Mouse (Mus musculus): ENCODE measurements around the gene Nenf.

The Nenf gene

GRCm38 (mm10) chr1:191317591-191318196, at the start of gene Nenf:
TSS of gene Nenf (minus strand) at chr1:191318194.
- DNase-seq (ENCODE audit: low spot score): peak; percentile 27

- no peak for DNase-seq (ENCODE audit: low spot score)
Measured at GRCm38 (mm10) chr1:191364477-191364876, 46.5 kb upstream of the Nenf start.

- DNase-seq (ENCODE audit: low spot score): no peak
Measured at GRCm38 (mm10) chr1:191362412-191362811, 44.4 kb upstream of the Nenf start.

GRCm38 (mm10) chr1:191359478-191359877, 41.5 kb upstream of the Nenf start:
- no peak for DNase-seq (ENCODE audit: low spot score)

- DNase-seq (ENCODE audit: low spot score): no peak
Measured at GRCm38 (mm10) chr1:191356936-191357335, 38.9 kb upstream of the Nenf start.

- no peak for DNase-seq (ENCODE audit: low spot score)
Measured at GRCm38 (mm10) chr1:191353836-191354235, 35.8 kb upstream of the Nenf start.

GRCm38 (mm10) chr1:191352786-191353488, 34.9 kb upstream of the Nenf start:
- DNase-seq (ENCODE audit: low spot score): no peak

GRCm38 (mm10) chr1:191350355-191350754, 32.4 kb upstream of the Nenf start:
- no peak for DNase-seq (ENCODE audit: low spot score)

- no peak for DNase-seq (ENCODE audit: low spot score)
Measured at GRCm38 (mm10) chr1:191349486-191350037, 31.6 kb upstream of the Nenf start.

GRCm38 (mm10) chr1:191348996-191349395, 31.0 kb upstream of the Nenf start:
- DNase-seq (ENCODE audit: low spot score): no peak

GRCm38 (mm10) chr1:191348592-191348991, 30.6 kb upstream of the Nenf start:
- DNase-seq (ENCODE audit: low spot score): no peak

GRCm38 (mm10) chr1:191347602-191348001, 29.6 kb upstream of the Nenf start:
- no peak for DNase-seq (ENCODE audit: low spot score)

GRCm38 (mm10) chr1:191340530-191340929, 22.5 kb upstream of the Nenf start:
- DNase-seq (ENCODE audit: low spot score): no peak

- DNase-seq (ENCODE audit: low spot score): no peak
Measured at GRCm38 (mm10) chr1:191339876-191340275, 21.9 kb upstream of the Nenf start.

GRCm38 (mm10) chr1:191334500-191334899, 16.5 kb upstream of the Nenf start:
- DNase-seq (ENCODE audit: low spot score): no peak

- DNase-seq (ENCODE audit: low spot score): no peak
Measured at GRCm38 (mm10) chr1:191330356-191330755, 12.4 kb upstream of the Nenf start.

- DNase-seq (ENCODE audit: low spot score): no peak
Measured at GRCm38 (mm10) chr1:191328019-191328441, 10.0 kb upstream of the Nenf start.

GRCm38 (mm10) chr1:191327258-191327657, 9.3 kb upstream of the Nenf start:
- no peak for DNase-seq (ENCODE audit: low spot score)

- no peak for DNase-seq (ENCODE audit: low spot score)
Measured at GRCm38 (mm10) chr1:191326233-191326882, 8.4 kb upstream of the Nenf start.

GRCm38 (mm10) chr1:191325726-191326232, 7.8 kb upstream of the Nenf start, which contains the start of gene Tmem206:
TSS of gene Tmem206 (plus strand) at chr1:191325912.
- DNase-seq (ENCODE audit: low spot score): peak; percentile 81

GRCm38 (mm10) chr1:191324733-191325590, 7.0 kb upstream of the Nenf start:
- DNase-seq (ENCODE audit: low spot score): no peak

GRCm38 (mm10) chr1:191323381-191323780, 5.4 kb upstream of the Nenf start:
- DNase-seq (ENCODE audit: low spot score): no peak

Measured in urinary bladder, postnatal 10 days (tissue).